Mouse (Mus musculus): Measurements from ENCODE around the gene Tiam1. TPM values are rescaled to one million over a fixed set of nuclear protein-coding genes. Genes with fewer than 3 reads are reported as not detected.

Tiam1 gene
- 44.6 and 45.9 TPM in 2 replicates for polyA plus RNA-seq (2015; fragmentation: Nextera tagmentation; extraction: Ambion mirVana)

DNA sequence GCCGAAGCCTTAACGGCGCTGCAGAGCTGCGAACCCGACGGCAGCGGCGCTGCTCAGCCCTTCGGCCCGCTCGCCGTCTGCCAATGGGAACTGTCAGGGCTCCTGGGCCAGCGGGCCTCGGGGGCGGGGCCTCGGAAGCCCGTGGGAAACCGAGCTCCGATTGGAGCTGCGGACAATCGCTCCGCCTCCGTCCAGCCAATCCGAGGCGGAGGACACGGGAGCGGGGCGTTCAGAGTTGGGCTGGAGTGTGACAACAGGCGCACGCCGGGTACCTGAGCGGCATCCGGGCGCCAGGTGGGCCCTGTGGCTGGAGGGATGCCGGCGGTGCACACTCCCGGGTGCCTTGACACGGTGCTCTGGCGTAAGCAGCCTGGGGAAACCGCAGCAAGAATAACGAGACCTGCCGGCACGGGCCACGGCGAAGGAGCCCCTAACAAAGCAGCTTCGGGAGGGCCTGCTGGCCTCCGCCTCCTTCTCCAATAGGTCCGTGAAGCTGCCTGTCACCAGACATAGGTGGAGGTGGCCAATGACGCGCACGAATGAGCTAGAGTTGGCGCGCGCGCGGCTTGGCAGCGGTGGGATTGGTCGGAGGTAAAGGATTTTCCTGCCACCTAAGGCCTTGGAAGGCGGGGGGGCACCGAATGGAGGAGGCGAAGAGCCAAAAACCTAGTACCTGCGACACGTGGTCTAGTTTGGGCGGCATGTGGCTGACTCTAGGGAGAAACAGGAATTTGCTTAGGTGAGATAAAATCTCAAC, at the start of gene Tiam1:
Gene Tiam1, minus strand, starts transcription at position 10 of the 757 bp plus-strand sequence.
- Histone ChIP-seq H3K4me2 (peak within 1 kb of the TSS; percentile 98), H3K36me3 (no peaks in the 10 kb centered on the region), H3K9me3 (no peaks in the 10 kb centered on the region), H3K9ac (peak within 1 kb of the TSS; percentile 85), H3K27me3 (no peaks in the 10 kb centered on the region), H3K27ac (peak within 1 kb of the TSS; percentile 92), H3K4me1 (peaks cover 37% of the 10 kb centered on the region), H3K4me3 (peak within 1 kb of the TSS; percentile 63)
- peak; percentile 96 for ATAC-seq (ENCODE audit: insufficient number of reproducible peaks, insufficient read depth, low FRiP score, low TSS enrichment, low read depth)
- under 1% methylated on average over 64 of the region's 64 CpGs for whole genome bisulfite sequencing

- H3K9me3 ChIP-seq = no peaks in the 10 kb centered on the region
- H3K4me2 ChIP-seq = no peak overlapping the region
- H3K4me3 ChIP-seq = no peak overlapping the region
- ATAC-seq (ENCODE audit: insufficient number of reproducible peaks, insufficient read depth, low FRiP score, low TSS enrichment, low read depth) = no peak
- H3K36me3 ChIP-seq = no peaks in the 10 kb centered on the region
- no peak overlapping the region for H3K9ac ChIP-seq
- no peak overlapping the region for H3K27ac ChIP-seq
- peaks cover 4% of the 10 kb centered on the region; the same call in 1 of the 2 replicates for H3K4me1 ChIP-seq
- WGBS = 69% methylated on average over 6 of the region's 6 CpGs
- no peaks in the 10 kb centered on the region; the same call in 1 of the 2 replicates for H3K27me3 ChIP-seq
Observed at GRCm38 (mm10) chr16:90191289-90191688, 47.7 kb upstream of the Tiam1 start.

DNA sequence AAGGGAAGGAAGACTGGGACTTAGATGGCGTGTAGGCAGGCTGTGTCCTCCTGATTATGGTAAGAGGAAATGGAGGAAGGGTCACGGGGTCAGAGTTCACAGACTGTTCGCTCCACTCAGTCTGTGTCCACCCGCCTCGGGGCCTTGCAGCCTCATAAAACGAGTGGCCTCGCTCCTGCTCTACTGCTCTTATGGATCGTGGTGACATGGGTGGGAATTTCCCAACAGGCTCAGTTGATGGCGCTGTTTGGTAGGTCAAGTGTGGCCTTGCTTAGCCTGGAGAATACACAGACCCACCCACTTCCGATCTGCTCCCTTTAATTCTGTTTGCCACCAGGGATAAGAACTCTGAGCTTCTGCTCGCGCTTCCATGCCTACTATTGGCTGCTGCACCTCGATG, 43.9 kb upstream of the Tiam1 start:
- no peak for ATAC-seq (ENCODE audit: insufficient number of reproducible peaks, insufficient read depth, low FRiP score, low TSS enrichment, low read depth)
- WGBS = 23% methylated on average over 13 of the region's 13 CpGs
- Histone ChIP-seq H3K9ac (no peak overlapping the region), H3K9me3 (no peaks in the 10 kb centered on the region), H3K4me1 (peaks cover 4% of the 10 kb centered on the region; the same call in 1 of the 2 replicates), H3K36me3 (no peaks in the 10 kb centered on the region), H3K4me3 (no peak overlapping the region), H3K4me2 (no peak overlapping the region), H3K27ac (no peak overlapping the region), H3K27me3 (no peaks in the 10 kb centered on the region; the same call in 1 of the 2 replicates)

DNA sequence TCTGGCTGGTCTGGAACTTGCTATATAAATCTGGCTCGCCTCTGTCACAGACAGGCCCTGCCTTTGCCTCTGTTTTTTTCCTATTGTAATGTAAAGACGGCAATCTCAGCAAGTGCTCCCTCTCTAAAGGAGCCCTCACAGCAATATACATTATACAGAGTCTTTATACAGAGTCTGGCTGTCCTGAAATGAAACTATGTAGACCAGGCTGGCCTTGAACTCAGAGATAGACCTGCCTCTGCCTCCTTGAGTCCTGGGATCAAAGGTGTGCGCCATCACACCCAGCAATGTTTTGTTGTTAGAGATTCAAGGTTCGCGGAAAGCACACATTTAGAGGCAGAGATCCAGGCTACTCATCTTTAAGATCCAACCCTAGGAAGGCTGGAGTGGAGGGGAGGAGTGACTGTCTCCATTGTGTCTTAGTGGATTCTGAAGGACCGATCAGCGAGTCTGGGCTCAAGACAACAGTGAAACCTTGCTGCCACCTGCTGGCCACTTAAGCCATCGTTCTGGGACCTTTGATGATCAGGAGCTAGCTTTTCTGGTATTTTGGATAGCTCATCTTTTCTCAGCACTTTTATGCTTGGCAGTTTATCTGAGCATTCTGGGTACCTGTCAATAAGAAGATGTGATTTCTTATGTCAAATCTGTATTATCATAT, 42.5 kb upstream of the Tiam1 start:
- H3K27ac ChIP-seq = no peak overlapping the region
- no peaks in the 10 kb centered on the region; the same call in 1 of the 2 replicates for H3K27me3 ChIP-seq
- peaks cover 4% of the 10 kb centered on the region; the same call in 1 of the 2 replicates for H3K4me1 ChIP-seq
- no peaks in the 10 kb centered on the region for H3K9me3 ChIP-seq
- no peak overlapping the region for H3K9ac ChIP-seq
- no peaks in the 10 kb centered on the region for H3K36me3 ChIP-seq
- ATAC-seq (ENCODE audit: insufficient number of reproducible peaks, insufficient read depth, low FRiP score, low TSS enrichment, low read depth) = no peak
- 43% methylated on average over 8 of the region's 8 CpGs for WGBS
- H3K4me2 ChIP-seq = no peak overlapping the region
- H3K4me3 ChIP-seq = no peak overlapping the region

DNA sequence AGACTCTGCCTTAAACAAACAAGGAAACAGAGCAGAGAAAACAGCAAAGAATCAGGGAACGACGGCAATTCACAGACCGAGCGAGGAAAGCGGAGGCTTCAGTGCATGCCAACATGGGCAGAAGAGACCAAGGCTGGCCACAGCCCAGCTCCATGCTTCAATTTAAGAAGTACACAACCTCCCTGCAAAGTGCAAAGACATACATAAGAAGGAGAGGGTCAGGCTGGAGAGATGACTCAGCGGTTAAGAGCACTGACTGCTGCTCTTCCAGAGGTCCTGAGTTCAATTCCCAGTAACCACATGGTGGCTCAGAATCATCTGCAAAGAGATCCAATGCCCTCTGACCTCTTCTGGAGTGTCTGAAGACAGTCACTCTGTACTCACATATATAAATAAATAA, 40.6 kb upstream of the Tiam1 start:
- Histone ChIP-seq H3K4me1 (peaks cover 4% of the 10 kb centered on the region; the same call in 1 of the 2 replicates), H3K9me3 (no peaks in the 10 kb centered on the region), H3K27me3 (no peaks in the 10 kb centered on the region; the same call in 1 of the 2 replicates), H3K27ac (no peak overlapping the region), H3K4me3 (no peak overlapping the region), H3K36me3 (no peaks in the 10 kb centered on the region), H3K4me2 (no peak overlapping the region), H3K9ac (no peak overlapping the region)
- 86% methylated on average over 6 of the region's 6 CpGs for WGBS
- no peak for ATAC-seq (ENCODE audit: insufficient number of reproducible peaks, insufficient read depth, low FRiP score, low TSS enrichment, low read depth)

GRCm38 (mm10) chr16:90181673-90182072, 38.1 kb upstream of the Tiam1 start:
- no peaks in the 10 kb centered on the region for H3K9me3 ChIP-seq
- no peaks in the 10 kb centered on the region for H3K36me3 ChIP-seq
- H3K27me3 ChIP-seq = no peaks in the 10 kb centered on the region; the same call in 1 of the 2 replicates
- no peak overlapping the region for H3K4me2 ChIP-seq
- no peak overlapping the region for H3K9ac ChIP-seq
- H3K4me1 ChIP-seq = no peaks in the 10 kb centered on the region
- no peak overlapping the region for H3K4me3 ChIP-seq
- ATAC-seq (ENCODE audit: insufficient number of reproducible peaks, insufficient read depth, low FRiP score, low TSS enrichment, low read depth) = no peak
- 82% methylated on average over 8 of the region's 8 CpGs for WGBS
- no peak overlapping the region for H3K27ac ChIP-seq

- no peak overlapping the region for H3K4me3 ChIP-seq
- H3K27me3 ChIP-seq = no peaks in the 10 kb centered on the region
- H3K36me3 ChIP-seq = no peaks in the 10 kb centered on the region
- H3K9me3 ChIP-seq = no peaks in the 10 kb centered on the region
- no peak overlapping the region for H3K9ac ChIP-seq
- WGBS = 83% methylated on average over 6 of the region's 6 CpGs
- H3K27ac ChIP-seq = no peak overlapping the region
- H3K4me1 ChIP-seq = no peaks in the 10 kb centered on the region
- H3K4me2 ChIP-seq = no peak overlapping the region
- no peak for ATAC-seq (ENCODE audit: insufficient number of reproducible peaks, insufficient read depth, low FRiP score, low TSS enrichment, low read depth)
Observed at GRCm38 (mm10) chr16:90180975-90181374, 37.4 kb upstream of the Tiam1 start.

DNA sequence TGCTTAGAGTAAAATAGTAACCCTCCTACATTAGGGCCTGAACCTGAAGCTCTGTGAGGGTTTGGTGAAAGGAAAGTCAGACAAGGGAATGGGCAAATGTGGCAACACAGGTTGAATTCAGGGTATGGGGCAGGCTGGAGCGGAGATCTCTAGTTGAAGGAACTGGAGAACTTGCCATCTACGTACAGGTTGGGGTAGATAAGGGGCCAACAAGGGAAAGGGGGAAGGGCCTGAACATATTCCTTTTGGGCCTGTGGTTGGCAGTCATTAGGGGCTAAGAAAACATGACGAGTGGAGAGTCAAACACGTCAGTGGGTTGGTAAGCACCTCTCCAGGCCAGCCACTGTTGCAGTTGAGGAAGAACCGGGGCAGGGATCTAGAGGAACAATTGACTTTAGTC, 36.3 kb upstream of the Tiam1 start:
- Histone ChIP-seq H3K36me3 (no peaks in the 10 kb centered on the region), H3K4me1 (no peaks in the 10 kb centered on the region), H3K9ac (no peak overlapping the region), H3K4me3 (no peak overlapping the region), H3K27ac (no peak overlapping the region), H3K9me3 (no peaks in the 10 kb centered on the region), H3K4me2 (no peak overlapping the region), H3K27me3 (no peaks in the 10 kb centered on the region)
- no peak for ATAC-seq (ENCODE audit: insufficient number of reproducible peaks, insufficient read depth, low FRiP score, low TSS enrichment, low read depth)
- 88% methylated on average over 5 of the region's 5 CpGs for WGBS

DNA sequence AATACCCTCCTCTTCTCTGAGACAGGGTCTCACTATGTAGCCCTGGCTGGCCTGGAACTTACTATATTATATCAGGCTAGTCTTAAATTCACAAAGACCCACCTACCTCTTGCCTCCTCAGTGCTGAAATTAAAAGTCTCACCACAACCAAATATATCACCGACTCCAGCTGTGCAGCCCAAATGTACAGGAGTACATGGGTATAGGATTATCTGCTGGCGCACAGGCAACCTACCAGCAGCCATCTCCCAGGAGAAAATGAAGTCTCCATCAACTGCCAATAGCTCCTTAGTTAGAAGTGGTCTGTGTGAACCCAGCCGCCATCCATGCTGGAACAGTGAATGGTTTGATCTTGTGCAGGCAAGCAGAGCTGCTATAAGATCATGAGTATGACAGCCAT, 34.8 kb upstream of the Tiam1 start:
- Histone ChIP-seq H3K4me2 (no peak overlapping the region), H3K4me1 (no peaks in the 10 kb centered on the region), H3K4me3 (no peak overlapping the region), H3K27ac (no peak overlapping the region), H3K36me3 (no peaks in the 10 kb centered on the region), H3K9me3 (no peaks in the 10 kb centered on the region), H3K9ac (no peak overlapping the region), H3K27me3 (no peaks in the 10 kb centered on the region)
- 92% methylated on average over 3 of the region's 3 CpGs for WGBS
- no peak for ATAC-seq (ENCODE audit: insufficient number of reproducible peaks, insufficient read depth, low FRiP score, low TSS enrichment, low read depth)

- H3K36me3 ChIP-seq = no peaks in the 10 kb centered on the region
- no peak overlapping the region for H3K9ac ChIP-seq
- H3K27me3 ChIP-seq = no peaks in the 10 kb centered on the region
- no peaks in the 10 kb centered on the region for H3K4me1 ChIP-seq
- H3K27ac ChIP-seq = no peak overlapping the region
- no peak overlapping the region for H3K4me2 ChIP-seq
- H3K4me3 ChIP-seq = no peak overlapping the region
- H3K9me3 ChIP-seq = no peaks in the 10 kb centered on the region
- WGBS = 74% methylated on average over 8 of the region's 8 CpGs
- no peak for ATAC-seq (ENCODE audit: insufficient number of reproducible peaks, insufficient read depth, low FRiP score, low TSS enrichment, low read depth)
Observed at GRCm38 (mm10) chr16:90177425-90177824, 33.9 kb upstream of the Tiam1 start.

- H3K27me3 ChIP-seq = no peaks in the 10 kb centered on the region
- no peak overlapping the region for H3K4me2 ChIP-seq
- H3K36me3 ChIP-seq = no peaks in the 10 kb centered on the region
- no peak overlapping the region for H3K4me3 ChIP-seq
- H3K9ac ChIP-seq = no peak overlapping the region
- no peak for ATAC-seq (ENCODE audit: insufficient number of reproducible peaks, insufficient read depth, low FRiP score, low TSS enrichment, low read depth)
- 63% methylated on average over 10 of the region's 10 CpGs for WGBS
- H3K9me3 ChIP-seq = no peaks in the 10 kb centered on the region
- no peaks in the 10 kb centered on the region for H3K4me1 ChIP-seq
- no peak overlapping the region for H3K27ac ChIP-seq
Observed at GRCm38 (mm10) chr16:90176472-90176871, 32.9 kb upstream of the Tiam1 start.

- Histone ChIP-seq H3K27me3 (no peaks in the 10 kb centered on the region), H3K36me3 (no peaks in the 10 kb centered on the region), H3K4me2 (no peak overlapping the region), H3K9ac (no peak overlapping the region), H3K27ac (no peak overlapping the region), H3K4me1 (peaks cover 3% of the 10 kb centered on the region; the same call in 1 of the 2 replicates), H3K4me3 (no peak overlapping the region), H3K9me3 (no peaks in the 10 kb centered on the region)
- WGBS = 57% methylated on average over 8 of the region's 8 CpGs
- no peak for ATAC-seq (ENCODE audit: insufficient number of reproducible peaks, insufficient read depth, low FRiP score, low TSS enrichment, low read depth)
Observed at GRCm38 (mm10) chr16:90171416-90171815, 27.8 kb upstream of the Tiam1 start.

Data from embryonic facial prominence, embryonic 13.5 days (tissue).